Mouse (Mus musculus) forebrain, embryonic 14.5 days (tissue): ENCODE measurements at regions not wholly inside any gene's neighbourhood (a gene's known extent, or its start where the extent isn't known, plus 50 kb on each side); places are given as distances from the start of the nearest gene placed in this dataset.

Source experiments
- ATAC-seq: fragments of 200-750 bp; cut with Nextera tagmentation; 2 replicates; pipeline ENCODE4 v1.8.0; 2017; ENCODE audit warnings: mild to moderate bottlenecking, moderate library complexity
- DNase-seq: peaks from one replicate; pipeline ENCODE4 v3.0.0-alpha.2; 2015; ENCODE audit warnings: low spot score
- H3K27ac ChIP-seq: fragments of 300-500 bp; sonication (generic); 2 replicates; pipeline ENCODE4 v1.5.1; 2014; ENCODE audit warnings: low read depth, mild to moderate bottlenecking, control low read depth, low read length, moderate library complexity
- H3K27me3 ChIP-seq: fragments of 300-500 bp; sonication (generic); replicated peaks from 2 replicates; pipeline ENCODE4 v1.6.1; 2014; ENCODE audit warnings: low read length, control low read depth, mixed read lengths; ENCODE audit not compliant: control insufficient read depth, insufficient read depth
- H3K36me3 ChIP-seq: fragments of 300-500 bp; sonication (generic); 2 replicates; pipeline ENCODE4 v1.6.1; 2014; ENCODE audit warnings: low read length, control low read depth; ENCODE audit not compliant: control insufficient read depth, insufficient read depth
- H3K4me1 ChIP-seq: fragments of 300-500 bp; sonication (generic); 2 replicates; pipeline ENCODE4 v1.6.1; 2014; ENCODE audit warnings: antibody characterized with exemption, low read length, control low read depth; ENCODE audit not compliant: control insufficient read depth, insufficient read depth
- H3K4me2 ChIP-seq: fragments of 300-500 bp; sonication (generic); 2 replicates; pipeline ENCODE4 v1.6.1; 2014; ENCODE audit warnings: mild to moderate bottlenecking, control low read depth, low read length
- H3K4me3 ChIP-seq: fragments of 300-500 bp; sonication (generic); 2 replicates; pipeline ENCODE4 v1.5.1; 2014; ENCODE audit warnings: low read depth, low read length, control low read depth
- H3K9ac ChIP-seq: fragments of 300-500 bp; sonication (generic); 2 replicates; pipeline ENCODE4 v1.6.1; 2014; ENCODE audit warnings: mild to moderate bottlenecking, low read length, control low read depth, moderate library complexity
- H3K9me3 ChIP-seq: fragments of 300-500 bp; sonication (generic); replicated peaks from 2 replicates; pipeline ENCODE4 v1.6.1; 2016; ENCODE audit warnings: low read length, control low read depth, mixed read lengths; ENCODE audit not compliant: control insufficient read depth
- WGBS: fragments of 180-500 bp; shearing (Covaris S2); extraction: QIAGEN DNeasy Blood & Tissue Kit; methylation state at CpG from one replicate; pipeline ENCODE4 v1.1.7; 2014; 5-methylcytosine and 5-hydroxymethylcytosine counted together

GRCm38 (mm10) chr15:16404077-16404476, 324.5 kb upstream of the Cdh9 start:
- no peak overlapping the region for H3K27ac ChIP-seq
- 72% methylated on average over 5 of the region's 5 CpGs for WGBS
- DNase-seq (no peak), ATAC-seq (no peak)
- H3K9ac ChIP-seq, result no peak overlapping the region
- H3K4me3 ChIP-seq, result no peak overlapping the region
- no peak overlapping the region for H3K4me2 ChIP-seq
- H3K4me1 ChIP-seq, result no peaks in the 10 kb centered on the region
- no peaks in the 10 kb centered on the region for H3K9me3 ChIP-seq
- H3K27me3 ChIP-seq, result no peaks in the 10 kb centered on the region
- no peaks in the 10 kb centered on the region for H3K36me3 ChIP-seq

GRCm38 (mm10) chr15:16406203-16406602, 322.4 kb upstream of the Cdh9 start:
- peak; percentile 29 for DNase-seq
- Histone ChIP-seq H3K9me3 (no peaks in the 10 kb centered on the region), H3K36me3 (no peaks in the 10 kb centered on the region), H3K4me2 (no peak overlapping the region), H3K27ac (no peak overlapping the region), H3K4me3 (no peak overlapping the region), H3K27me3 (no peaks in the 10 kb centered on the region), H3K9ac (no peak overlapping the region), H3K4me1 (no peaks in the 10 kb centered on the region)
- no peak for ATAC-seq

- H3K4me1 ChIP-seq, result no peaks in the 10 kb centered on the region
- DNase-seq, result no peak
- H3K27me3 ChIP-seq, result no peaks in the 10 kb centered on the region
- no peak overlapping the region for H3K9ac ChIP-seq
- 83% methylated on average over 1 of the region's 1 CpGs for WGBS
- no peak overlapping the region for H3K27ac ChIP-seq
- H3K4me3 ChIP-seq, result no peak overlapping the region
- no peak for ATAC-seq
- no peaks in the 10 kb centered on the region for H3K9me3 ChIP-seq
- H3K4me2 ChIP-seq, result no peak overlapping the region
- no peaks in the 10 kb centered on the region for H3K36me3 ChIP-seq
Measured at GRCm38 (mm10) chr15:16411686-16412085, 316.9 kb upstream of the Cdh9 start.

GRCm38 (mm10) chr15:16417719-16418118, 310.8 kb upstream of the Cdh9 start:
- Histone ChIP-seq H3K27me3 (no peaks in the 10 kb centered on the region), H3K9me3 (no peaks in the 10 kb centered on the region), H3K4me2 (no peak overlapping the region), H3K36me3 (no peaks in the 10 kb centered on the region), H3K9ac (no peak overlapping the region), H3K4me1 (no peaks in the 10 kb centered on the region), H3K27ac (no peak overlapping the region), H3K4me3 (no peak overlapping the region)
- DNase-seq (no peak), ATAC-seq (no peak)
- WGBS, result 86% methylated on average over 3 of the region's 3 CpGs

- no peak for DNase-seq
- H3K9ac ChIP-seq, result no peak overlapping the region
- no peaks in the 10 kb centered on the region for H3K27me3 ChIP-seq
- H3K36me3 ChIP-seq, result no peaks in the 10 kb centered on the region
- no peak overlapping the region for H3K4me3 ChIP-seq
- H3K4me2 ChIP-seq, result no peak overlapping the region
- no peaks in the 10 kb centered on the region for H3K9me3 ChIP-seq
- H3K4me1 ChIP-seq, result no peaks in the 10 kb centered on the region
- ATAC-seq, result no peak
- no peak overlapping the region for H3K27ac ChIP-seq
- WGBS, result 81% methylated on average over 3 of the region's 3 CpGs
Measured at GRCm38 (mm10) chr15:16423019-16423418, 305.5 kb upstream of the Cdh9 start.

GRCm38 (mm10) chr15:16446631-16447030, 281.9 kb upstream of the Cdh9 start:
- Histone ChIP-seq H3K27ac (no peak overlapping the region), H3K9me3 (no peaks in the 10 kb centered on the region), H3K36me3 (no peaks in the 10 kb centered on the region), H3K9ac (no peak overlapping the region), H3K4me2 (no peak overlapping the region), H3K27me3 (no peaks in the 10 kb centered on the region), H3K4me3 (no peak overlapping the region), H3K4me1 (no peaks in the 10 kb centered on the region)
- ATAC-seq, result no peak
- no peak for DNase-seq

- Histone ChIP-seq H3K4me1 (no peaks in the 10 kb centered on the region), H3K4me2 (no peak overlapping the region), H3K4me3 (no peak overlapping the region), H3K9me3 (no peaks in the 10 kb centered on the region), H3K27me3 (no peaks in the 10 kb centered on the region), H3K27ac (no peak overlapping the region), H3K9ac (no peak overlapping the region), H3K36me3 (no peaks in the 10 kb centered on the region)
- DNase-seq, result peak; percentile 66
- ATAC-seq, result peak; percentile 76; the same call in 1 of the 2 replicates
- 2% methylated on average over 3 of the region's 3 CpGs for WGBS
Measured at GRCm38 (mm10) chr15:16491238-16491637, 237.3 kb upstream of the Cdh9 start.

GRCm38 (mm10) chr15:16492871-16493270, 235.7 kb upstream of the Cdh9 start:
- ATAC-seq (no peak), DNase-seq (no peak)
- whole genome bisulfite sequencing, result 45% methylated on average over 2 of the region's 2 CpGs
- H3K4me2 ChIP-seq, result no peak overlapping the region
- H3K4me3 ChIP-seq, result no peak overlapping the region
- H3K27ac ChIP-seq, result no peak overlapping the region
- no peaks in the 10 kb centered on the region for H3K27me3 ChIP-seq
- no peaks in the 10 kb centered on the region for H3K36me3 ChIP-seq
- H3K4me1 ChIP-seq, result no peaks in the 10 kb centered on the region
- no peak overlapping the region for H3K9ac ChIP-seq
- no peaks in the 10 kb centered on the region for H3K9me3 ChIP-seq

- no peak overlapping the region for H3K27ac ChIP-seq
- no peak for DNase-seq
Measured at GRCm38 (mm10) chr15:16520556-16520955, 208.0 kb upstream of the Cdh9 start.

GRCm38 (mm10) chr15:16532587-16532986, 196.0 kb upstream of the Cdh9 start:
- no peak overlapping the region for H3K9ac ChIP-seq
- no peak overlapping the region for H3K4me2 ChIP-seq
- WGBS, result 90% methylated on average over 6 of the region's 6 CpGs
- H3K27ac ChIP-seq, result no peak overlapping the region
- H3K4me1 ChIP-seq, result no peaks in the 10 kb centered on the region
- no peaks in the 10 kb centered on the region for H3K36me3 ChIP-seq
- H3K4me3 ChIP-seq, result no peak overlapping the region
- H3K27me3 ChIP-seq, result no peaks in the 10 kb centered on the region
- DNase-seq (no peak), ATAC-seq (no peak)
- no peaks in the 10 kb centered on the region for H3K9me3 ChIP-seq

More at GRCm38 (mm10) chr15:16520556-16520955, 208.0 kb upstream of the Cdh9 start:
- H3K4me2 ChIP-seq, result no peak overlapping the region
- no peaks in the 10 kb centered on the region for H3K4me1 ChIP-seq
- no peaks in the 10 kb centered on the region for H3K36me3 ChIP-seq
- H3K9me3 ChIP-seq, result no peaks in the 10 kb centered on the region
- 77% methylated on average over 4 of the region's 4 CpGs for WGBS
- no peak for ATAC-seq
- no peaks in the 10 kb centered on the region for H3K27me3 ChIP-seq
- no peak overlapping the region for H3K9ac ChIP-seq
- no peak overlapping the region for H3K4me3 ChIP-seq
